8 mouse cellular contexts compared by ENCODE assay signal in the genomic region with DNA sequence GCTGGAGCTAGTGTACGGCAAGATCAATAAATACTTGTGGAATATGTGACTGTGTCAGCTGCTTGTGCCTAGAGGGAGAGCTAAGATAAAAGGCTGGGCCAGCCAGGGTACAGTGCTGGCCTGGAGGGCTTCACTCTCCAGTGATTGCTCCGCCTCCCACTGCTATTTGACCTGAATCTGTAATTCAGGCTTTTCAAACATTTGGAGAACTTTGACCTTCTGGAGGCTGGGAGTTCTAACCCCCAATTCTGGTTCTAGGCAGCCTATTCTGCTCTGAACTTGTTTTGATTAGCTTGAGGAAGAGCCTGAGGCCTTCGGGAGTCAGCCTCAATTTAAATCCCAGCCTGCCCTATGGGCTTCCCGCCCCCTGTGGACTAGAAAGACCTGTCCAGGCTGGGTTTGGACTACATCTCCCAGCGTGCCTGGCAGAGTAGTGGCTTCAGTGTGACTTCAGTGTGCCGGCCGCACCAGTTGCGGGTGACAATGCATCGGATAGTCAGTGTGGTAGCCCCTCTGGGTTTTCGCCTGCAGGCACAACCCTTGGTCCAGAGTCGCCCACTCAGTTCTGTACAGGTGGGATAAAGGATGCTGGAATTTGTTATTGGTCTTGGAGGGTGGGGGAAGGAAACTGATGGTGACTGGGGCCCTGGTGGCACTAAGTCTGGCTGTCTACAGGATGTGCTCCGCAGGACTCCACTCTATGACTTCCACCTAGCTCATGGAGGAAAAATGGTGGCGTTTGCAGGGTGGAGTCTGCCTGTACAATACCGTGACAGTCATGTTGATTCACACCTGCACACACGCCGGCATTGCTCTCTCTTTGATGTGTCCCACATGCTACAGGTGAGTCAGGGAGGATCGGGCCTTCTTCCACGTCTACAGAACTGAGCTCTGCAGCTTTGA. TPM values are rescaled to one million over a fixed set of nuclear protein-coding genes. Genes with fewer than 3 reads are reported as not detected.
DNase-seq lines count a peak whose midpoint lies in the region; ATAC-seq lines count a peak whose summit lies in the region.

TSS of gene Amt (plus strand) at position 401 of the 903 bp plus-strand sequence.

- peaks cover 8% of the 10 kb centered on the region; the same call in 1 of the 2 replicates for H3K4me1 ChIP-seq in hindbrain, embryonic 11.5 days (replicated peaks; ENCODE audit: control insufficient read depth, insufficient read depth, low read length)
- H3K4me1 ChIP-seq in midbrain, embryonic 10.5 days = peaks cover 25% of the 10 kb centered on the region

- H3K9ac ChIP-seq in hindbrain, embryonic 11.5 days (ENCODE audit: low read depth, low read length) = peak within 1 kb of the TSS; percentile 51

- peak within 1 kb of the TSS; percentile 27 for H3K4me3 ChIP-seq in hindbrain, embryonic 11.5 days (ENCODE audit: low read depth, low read length)
- H3K4me3 ChIP-seq in midbrain, embryonic 10.5 days = peak within 1 kb of the TSS; percentile 59

- whole genome bisulfite sequencing in hindbrain, embryonic 11.5 days = 23% methylated on average over 18 of the region's 18 CpGs
- 20% methylated on average over 18 of the region's 18 CpGs for WGBS in midbrain, embryonic 10.5 days

- peak within 1 kb of the TSS; percentile 43; the same call in 1 of the 2 replicates for H3K27ac ChIP-seq in hindbrain, embryonic 11.5 days (ENCODE audit: low read depth, low read length)
- peak within 1 kb of the TSS; percentile 87 for H3K27ac ChIP-seq in midbrain, embryonic 10.5 days (replicated peaks)

- no peaks in the 10 kb centered on the region for H3K36me3 ChIP-seq in hindbrain, embryonic 11.5 days (ENCODE audit: control insufficient read depth, insufficient read depth, low read length)
- H3K36me3 ChIP-seq in midbrain, embryonic 10.5 days = peaks cover 48% of the 10 kb centered on the region

- no peaks in the 10 kb centered on the region for H3K9me3 ChIP-seq in hindbrain, embryonic 11.5 days (ENCODE audit: control insufficient read depth, low read length)
- H3K9me3 ChIP-seq in midbrain, embryonic 10.5 days (replicated peaks) = no peaks in the 10 kb centered on the region

- ATAC-seq in hindbrain, embryonic 11.5 days (ENCODE audit: low FRiP score) = peak; percentile 85

- no peak for DNase-seq in left cerebral cortex, adult 18-20 months (ENCODE audit: low spot score in 2 of 2)
- DNase-seq in left cerebral cortex, adult 9 months (ENCODE audit: low spot score in 2 of 2) = no peak
- DNase-seq in cerebellum, postnatal 14 days = peak; percentile 53 to 54
- peak; percentile 77 for DNase-seq in hindbrain, embryonic 11.5 days (ENCODE audit: low spot score)
- DNase-seq in left cerebral cortex, adult 8-10 months (ENCODE audit: low spot score in 2 of 2) = no peak
- peak; percentile 71 for DNase-seq in midbrain, embryonic 10.5 days (ENCODE audit: low spot score)
- no peak for DNase-seq in ovary, postnatal 14 days (ENCODE audit: low spot score)
- DNase-seq in natural killer cell, adult 2 months (ENCODE audit: low spot score in 2 of 2) = no peak

- H3K4me2 ChIP-seq in hindbrain, embryonic 11.5 days (replicated peaks; ENCODE audit: low read depth, low read length) = peak within 1 kb of the TSS; percentile 43

- no peaks in the 10 kb centered on the region for H3K27me3 ChIP-seq in hindbrain, embryonic 11.5 days (ENCODE audit: control insufficient read depth, insufficient read depth, low read length)
- no peaks in the 10 kb centered on the region for H3K27me3 ChIP-seq in midbrain, embryonic 10.5 days (ENCODE audit: low read depth, poor library complexity, severe bottlenecking)

RNA-seq across cellular contexts. Expression of gene Amt, which starts in this region (rescaled TPM):
- 10 to 100 TPM; 29.8 to 32.8 TPM for total RNA-seq in left cerebral cortex, adult 18-20 months (2021)
- polyA plus RNA-seq in hindbrain, embryonic 11.5 days (2014; fragmentation: Nextera tagmentation; extraction: Ambion mirVana) = 20.5 and 23.8 TPM in 2 replicates
- 10 to 100 TPM; 26.3 to 32.2 (median 28.2) TPM for total RNA-seq in left cerebral cortex, adult 8-10 months (2022)
- 37.9 and 39.2 TPM in 2 replicates for polyA plus RNA-seq in midbrain, embryonic 10.5 days (2016; fragmentation: Nextera tagmentation; extraction: Ambion mirVana)

Comparison
In these comparisons a context has a peak if more than half of its experiments do, and no peak if none do; other contexts are left out.
1. DNase-seq: peak in cerebellum, postnatal 14 days (2 of 2), hindbrain, embryonic 11.5 days (single experiment) and midbrain, embryonic 10.5 days (single experiment); none in left cerebral cortex, adult 18-20 months (0 of 2), left cerebral cortex, adult 9 months (0 of 2), left cerebral cortex, adult 8-10 months (0 of 2), ovary, postnatal 14 days (single experiment) and natural killer cell, adult 2 months (0 of 2).